Mouse (Mus musculus): ENCODE results near the gene Igdcc3. TPM values are rescaled to one million over a fixed set of nuclear protein-coding genes. Genes with fewer than 3 reads are reported as not detected.
A peak's percentile ranks its signal among the peaks of the same experiment; 100 is the strongest.

Gene Igdcc3
- polyA plus RNA-seq, 1 experiment from 2014 or later = 2.4 TPM

DNA sequence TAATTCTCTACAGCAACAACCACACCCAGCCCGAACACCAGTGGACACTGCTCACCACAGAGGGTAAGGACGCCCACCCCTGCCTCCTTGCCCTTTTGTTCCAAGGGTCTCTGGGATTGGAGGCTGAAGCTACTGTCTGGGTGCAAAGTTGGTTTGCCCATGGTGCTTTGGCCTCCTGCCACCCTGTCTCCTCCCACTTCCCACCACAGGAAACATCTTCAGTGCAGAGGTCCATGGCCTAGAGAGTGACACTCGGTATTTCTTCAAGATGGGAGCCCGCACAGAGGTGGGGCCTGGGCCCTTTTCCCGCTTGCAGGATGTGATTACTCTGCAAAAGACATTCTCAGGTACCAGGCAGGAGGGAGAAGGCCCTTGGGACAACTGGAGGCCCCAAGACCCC lies 9.3 kb upstream of the Igdcc3 start:
- Histone ChIP-seq H3K27ac (no peak overlapping the region), H3K4me1 (replicated peaks; ENCODE audit: insufficient read depth, low read length) (no peaks in the 10 kb centered on the region), H3K4me3 (replicated peaks; ENCODE audit: low read depth, low read length) (no peak overlapping the region), H3K27me3 (ENCODE audit: insufficient read depth, low read length) (no peaks in the 10 kb centered on the region; the same call in 1 of the 2 replicates), H3K9ac (ENCODE audit: low read depth, low read length) (no peak overlapping the region), H3K9me3 (replicated peaks; ENCODE audit: low read length) (no peaks in the 10 kb centered on the region), H3K4me2 (ENCODE audit: low read length) (no peak overlapping the region), H3K36me3 (ENCODE audit: insufficient read depth, low read length) (no peaks in the 10 kb centered on the region)
- 78% methylated on average over 5 of the region's 5 CpGs for WGBS
- TF ChIP-seq CTCF (IDR thresholded peaks at IDR 0.05; ENCODE audit: low read depth) = no peak
- DNase-seq (ENCODE audit: low spot score) (no peak), ATAC-seq (replicated peaks; ENCODE audit: low FRiP score, low read depth) (no peak)

- no peaks in the 10 kb centered on the region for H3K9me3 ChIP-seq (replicated peaks; ENCODE audit: low read length)
- H3K4me3 ChIP-seq (replicated peaks; ENCODE audit: low read depth, low read length) = no peak overlapping the region
- peak; percentile 67 for DNase-seq (ENCODE audit: low spot score)
- H3K27ac ChIP-seq = no peak overlapping the region
- H3K36me3 ChIP-seq (ENCODE audit: insufficient read depth, low read length) = no peaks in the 10 kb centered on the region
- H3K27me3 ChIP-seq (ENCODE audit: insufficient read depth, low read length) = no peaks in the 10 kb centered on the region; the same call in 1 of the 2 replicates
- ATAC-seq (replicated peaks; ENCODE audit: low FRiP score, low read depth) = peak; percentile 65
- H3K4me2 ChIP-seq (ENCODE audit: low read length) = peak overlapping the region; percentile 26
- TF ChIP-seq CTCF (IDR thresholded peaks at IDR 0.05; ENCODE audit: low read depth) = peak; percentile 92
- WGBS = 4% methylated on average over 10 of the region's 10 CpGs
- H3K4me1 ChIP-seq (replicated peaks; ENCODE audit: insufficient read depth, low read length) = no peaks in the 10 kb centered on the region
- H3K9ac ChIP-seq (ENCODE audit: low read depth, low read length) = no peak overlapping the region
These were observed 7.2 kb upstream of the Igdcc3 start for GRCm38 (mm10) chr9:65133739-65134138.

DNA sequence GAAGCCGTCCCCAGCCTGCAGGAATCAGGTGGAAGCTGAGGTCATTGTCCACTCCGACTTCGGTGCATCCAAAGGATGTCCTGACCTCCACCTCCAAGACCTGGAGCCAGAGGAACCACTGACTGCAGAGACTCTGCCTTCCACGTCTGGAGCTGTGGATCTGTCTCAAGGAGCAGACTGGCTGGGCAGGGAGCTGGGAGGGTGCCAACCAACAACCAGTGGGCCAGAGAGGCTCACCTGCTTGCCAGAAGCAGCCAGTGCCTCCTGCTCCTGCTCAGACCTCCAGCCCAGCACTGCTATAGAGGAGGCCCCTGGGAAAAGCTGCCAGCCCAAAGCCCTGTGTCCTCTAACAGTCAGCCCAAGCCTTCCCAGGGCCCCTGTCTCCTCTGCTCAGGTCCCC lies 5.9 kb upstream of the Igdcc3 start:
- no peak overlapping the region for H3K27ac ChIP-seq
- no peaks in the 10 kb centered on the region for H3K36me3 ChIP-seq (ENCODE audit: insufficient read depth, low read length)
- H3K4me3 ChIP-seq (replicated peaks; ENCODE audit: low read depth, low read length) = no peak overlapping the region
- TF ChIP-seq CTCF (IDR thresholded peaks at IDR 0.05; ENCODE audit: low read depth) = no peak
- no peaks in the 10 kb centered on the region for H3K4me1 ChIP-seq (replicated peaks; ENCODE audit: insufficient read depth, low read length)
- DNase-seq (ENCODE audit: low spot score) (no peak), ATAC-seq (replicated peaks; ENCODE audit: low FRiP score, low read depth) (no peak)
- whole genome bisulfite sequencing = 70% methylated on average over 4 of the region's 4 CpGs
- no peaks in the 10 kb centered on the region; the same call in 1 of the 2 replicates for H3K27me3 ChIP-seq (ENCODE audit: insufficient read depth, low read length)
- H3K9ac ChIP-seq (ENCODE audit: low read depth, low read length) = no peak overlapping the region
- H3K4me2 ChIP-seq (ENCODE audit: low read length) = no peak overlapping the region
- no peaks in the 10 kb centered on the region for H3K9me3 ChIP-seq (replicated peaks; ENCODE audit: low read length)

DNA sequence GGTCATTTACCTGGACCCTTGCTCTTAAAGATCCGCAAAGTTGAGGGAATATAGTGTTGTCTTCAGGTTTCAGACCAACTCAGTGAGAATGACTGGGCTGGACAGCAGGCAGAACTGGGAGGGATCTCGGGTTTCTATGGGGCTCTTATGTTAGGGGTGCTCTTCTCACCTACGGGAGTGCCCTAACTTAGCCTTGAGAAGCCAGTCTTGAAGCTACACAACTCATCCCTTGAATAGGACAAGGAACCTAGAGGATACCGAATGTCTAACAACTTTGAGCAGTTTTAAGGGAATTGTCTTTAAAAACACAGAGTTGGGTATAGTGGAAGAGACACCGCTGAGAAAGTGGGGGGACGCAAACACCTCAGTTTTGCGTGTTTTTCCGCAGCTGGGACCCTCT lies 498 bp upstream of the Igdcc3 start:
- TF ChIP-seq CTCF (IDR thresholded peaks at IDR 0.05; ENCODE audit: low read depth) = no peak
- H3K9me3 ChIP-seq (replicated peaks; ENCODE audit: low read length) = no peaks in the 10 kb centered on the region
- H3K4me2 ChIP-seq (ENCODE audit: low read length) = peak overlapping the region; percentile 99
- peak overlapping the region; percentile 73 for H3K9ac ChIP-seq (ENCODE audit: low read depth, low read length)
- DNase-seq (ENCODE audit: low spot score) (peak; percentile 14), ATAC-seq (replicated peaks; ENCODE audit: low FRiP score, low read depth) (no peak)
- 2% methylated on average over 8 of the region's 8 CpGs for WGBS
- peak overlapping the region; percentile 74 for H3K4me3 ChIP-seq (replicated peaks; ENCODE audit: low read depth, low read length)
- peaks cover 3% of the 10 kb centered on the region; the same call in 1 of the 2 replicates for H3K27me3 ChIP-seq (ENCODE audit: insufficient read depth, low read length)
- peaks cover 14% of the 10 kb centered on the region; the same call in 1 of the 2 replicates for H3K4me1 ChIP-seq (replicated peaks; ENCODE audit: insufficient read depth, low read length)
- H3K36me3 ChIP-seq (ENCODE audit: insufficient read depth, low read length) = no peaks in the 10 kb centered on the region
- H3K27ac ChIP-seq = no peak overlapping the region

DNA sequence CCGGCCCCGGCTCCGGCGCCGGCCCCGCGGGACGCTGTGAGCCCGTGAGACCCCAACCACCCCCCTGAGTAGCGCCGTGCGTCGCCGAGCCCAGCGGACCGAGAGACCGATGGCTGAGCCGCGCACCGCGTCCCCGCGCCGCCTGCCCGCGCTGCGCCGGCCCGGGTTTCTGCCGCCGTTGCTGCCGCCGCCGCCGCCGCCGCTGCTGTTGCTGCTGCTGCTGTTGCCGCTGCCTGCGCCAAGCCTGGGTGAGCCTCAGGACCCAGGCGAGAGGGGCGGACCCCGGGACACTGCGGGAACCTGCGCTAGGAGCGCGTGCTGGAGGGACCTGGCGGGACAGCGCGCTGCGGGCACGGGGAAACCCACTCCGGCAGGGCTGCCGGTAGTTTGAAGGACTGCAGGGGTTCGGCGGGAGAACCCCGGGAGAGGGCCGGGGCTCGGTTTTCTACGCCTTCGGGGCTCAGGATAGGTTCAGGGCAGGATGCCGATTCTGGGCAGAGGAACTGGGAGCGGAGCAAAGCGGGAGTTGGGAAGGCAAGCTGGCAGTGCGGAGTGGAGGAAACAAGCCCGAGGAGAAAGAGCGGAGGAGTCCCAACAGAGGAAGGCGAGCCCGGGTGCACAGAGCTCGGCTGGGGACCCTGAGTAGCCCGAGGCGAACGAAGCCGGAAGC lies 452 bp downstream of the Igdcc3 start:
- Histone ChIP-seq H3K27me3 (ENCODE audit: insufficient read depth, low read length) (peaks cover 3% of the 10 kb centered on the region; the same call in 1 of the 2 replicates), H3K4me3 (replicated peaks; ENCODE audit: low read depth, low read length) (peak overlapping the region; percentile 74), H3K9ac (ENCODE audit: low read depth, low read length) (peak overlapping the region; percentile 73), H3K4me2 (ENCODE audit: low read length) (peak overlapping the region; percentile 99), H3K27ac (peak overlapping the region; percentile 68), H3K9me3 (replicated peaks; ENCODE audit: low read length) (no peaks in the 10 kb centered on the region), H3K36me3 (ENCODE audit: insufficient read depth, low read length) (no peaks in the 10 kb centered on the region), H3K4me1 (replicated peaks; ENCODE audit: insufficient read depth, low read length) (peaks cover 14% of the 10 kb centered on the region; the same call in 1 of the 2 replicates)
- DNase-seq (ENCODE audit: low spot score) (peak; percentile 75), ATAC-seq (replicated peaks; ENCODE audit: low FRiP score, low read depth) (peak; percentile 75)
- WGBS = under 1% methylated on average over 72 of the region's 73 CpGs
- no peak for TF ChIP-seq CTCF (IDR thresholded peaks at IDR 0.05; ENCODE audit: low read depth)

DNA sequence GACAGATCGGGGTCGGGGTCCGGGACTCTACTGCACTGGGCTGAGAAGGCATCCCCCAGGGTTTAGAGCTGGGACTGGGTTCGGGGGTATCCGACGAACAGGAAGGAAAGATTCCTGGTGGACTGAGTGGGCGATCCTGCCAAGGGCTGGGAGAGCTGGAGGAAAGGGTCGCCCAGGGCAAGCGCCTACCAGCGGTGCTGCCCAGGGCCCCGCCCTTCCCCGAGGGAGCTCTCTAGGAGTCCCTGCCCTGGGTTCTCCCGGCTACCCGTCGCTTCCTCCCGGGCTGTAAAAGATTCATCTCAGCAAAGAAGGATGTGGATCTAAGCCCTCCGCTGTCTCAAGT lies 958 bp downstream of the Igdcc3 start:
- WGBS = under 1% methylated on average over 17 of the region's 17 CpGs
- peaks cover 14% of the 10 kb centered on the region; the same call in 1 of the 2 replicates for H3K4me1 ChIP-seq (replicated peaks; ENCODE audit: insufficient read depth, low read length)
- DNase-seq (ENCODE audit: low spot score) (peak; percentile 52), ATAC-seq (replicated peaks; ENCODE audit: low FRiP score, low read depth) (peak; percentile 41; the same call in 1 of the 2 replicates)
- no peak for TF ChIP-seq CTCF (IDR thresholded peaks at IDR 0.05; ENCODE audit: low read depth)
- H3K4me2 ChIP-seq (ENCODE audit: low read length) = peak overlapping the region; percentile 99
- peaks cover 3% of the 10 kb centered on the region; the same call in 1 of the 2 replicates for H3K27me3 ChIP-seq (ENCODE audit: insufficient read depth, low read length)
- H3K9ac ChIP-seq (ENCODE audit: low read depth, low read length) = peak overlapping the region; percentile 73
- no peaks in the 10 kb centered on the region for H3K9me3 ChIP-seq (replicated peaks; ENCODE audit: low read length)
- H3K36me3 ChIP-seq (ENCODE audit: insufficient read depth, low read length) = no peaks in the 10 kb centered on the region
- peak overlapping the region; percentile 74 for H3K4me3 ChIP-seq (replicated peaks; ENCODE audit: low read depth, low read length)
- peak overlapping the region; percentile 68; the same call in 1 of the 2 replicates for H3K27ac ChIP-seq
